Mouse (Mus musculus) MEL (cell line): ENCODE results near the gene Dennd4c. TPM values are rescaled to one million over a fixed set of nuclear protein-coding genes. Genes with fewer than 3 reads are reported as not detected.
A peak's percentile ranks its signal among the peaks of the same experiment; 100 is the strongest.

ENCODE experiments used
- DNase-seq: peaks from one replicate; pipeline ENCODE4 v3.0.0; 2011; ENCODE audit warnings: low read depth, low spot score
- H3K27ac ChIP-seq: 2 replicates; pipeline ENCODE4 v1.5.1; 2012; ENCODE audit warnings: low read depth, mild to moderate bottlenecking, control low read depth, low read length, moderate library complexity; ENCODE audit not compliant: control insufficient read depth
- H3K27me3 ChIP-seq, 2 experiments: fragments of 150-350 bp in 1 of 2; sonication (generic) in 1 of 2; 2 replicates each; pipeline ENCODE4 v1.6.1; 2012; ENCODE audit warnings: low read length in 2 of 2, mild to moderate bottlenecking in 2 of 2, improper control_type of control experiment in 1 of 2, moderate library complexity in 1 of 2; ENCODE audit not compliant: insufficient read depth in 2 of 2, control insufficient read depth in 1 of 2
- H3K36me3 ChIP-seq, 2 experiments: 2 replicates each; pipeline ENCODE4 v1.6.1; 2012 to 2014; ENCODE audit warnings: low read length in 2 of 2, improper control_type of control experiment in 1 of 2, inconsistent platforms in 1 of 2, mild to moderate bottlenecking in 1 of 2; ENCODE audit not compliant: insufficient read depth in 2 of 2, control insufficient read depth in 1 of 2
- H3K4me1 ChIP-seq, 2 experiments: fragments of 150-350 bp in 1 of 2; sonication (generic) in 1 of 2; 2 replicates each; pipeline ENCODE4 v1.6.1; 2012; ENCODE audit warnings: low read length in 2 of 2, improper control_type of control experiment in 1 of 2, mild to moderate bottlenecking in 1 of 2; ENCODE audit not compliant: insufficient read depth in 2 of 2, control insufficient read depth in 1 of 2
- H3K4me3 ChIP-seq, 2 experiments: fragments of 150-350 bp in 1 of 2; sonication (generic) in 1 of 2; 2 replicates each; pipeline ENCODE4 v1.5.1; 2012; ENCODE audit warnings: low read depth in 2 of 2, low read length in 2 of 2, mild to moderate bottlenecking in 2 of 2, moderate library complexity in 2 of 2, control low read depth in 1 of 2, improper control_type of control experiment in 1 of 2; ENCODE audit not compliant: control insufficient read depth in 1 of 2, insufficient read depth in 1 of 2
- H3K79me2 ChIP-seq: 2 replicates; pipeline ENCODE4 v1.6.1; 2012; ENCODE audit warnings: mild to moderate bottlenecking, low read length, moderate library complexity; ENCODE audit not compliant: control insufficient read depth, poor library complexity, insufficient read depth
- H3K9ac ChIP-seq: 2 replicates; pipeline ENCODE4 v1.6.1; 2012; ENCODE audit warnings: low read depth, mild to moderate bottlenecking, control low read depth, low read length, moderate library complexity; ENCODE audit not compliant: control insufficient read depth, poor library complexity, severe bottlenecking
- H3K9me3 ChIP-seq: fragments of 150-350 bp; sonication (generic); replicated peaks from 2 replicates; pipeline ENCODE4 v1.6.1; 2012; ENCODE audit warnings: mild to moderate bottlenecking, low read length, improper control_type of control experiment, moderate library complexity; ENCODE audit not compliant: insufficient read depth
- BHLHE40 ChIP-seq: IDR thresholded peaks from 2 replicates; pipeline ENCODE4 v1.6.1; 2012; ENCODE audit warnings: low read depth, mild to moderate bottlenecking, inconsistent platforms, low read length, improper control_type of control experiment, borderline replicate concordance
- CTCF ChIP-seq, 3 experiments: IDR thresholded peaks in 2 of 3; conservative IDR thresholded peaks in 1 of 3; 2 replicates each; pipeline ENCODE4 v1.5.1; 2011 to 2012; ENCODE audit warnings: low read length in 3 of 3, low read depth in 2 of 3, mild to moderate bottlenecking in 2 of 3, improper control_type of control experiment in 1 of 3, inconsistent platforms in 1 of 3, mixed read lengths in 1 of 3, moderate library complexity in 1 of 3; ENCODE audit not compliant: control insufficient read depth in 1 of 3, insufficient read depth in 1 of 3, poor library complexity in 1 of 3, severe bottlenecking in 1 of 3
- E2F4 ChIP-seq: IDR thresholded peaks from 2 replicates; pipeline ENCODE4 v1.6.1; 2011; ENCODE audit warnings: low read depth, low read length, improper control_type of control experiment, borderline replicate concordance
- GABPA ChIP-seq: IDR thresholded peaks from 2 replicates; pipeline ENCODE4 v1.6.1; 2012; ENCODE audit warnings: low read depth, mild to moderate bottlenecking, inconsistent platforms, low read length, improper control_type of control experiment, moderate library complexity
- HCFC1 ChIP-seq: IDR thresholded peaks from 2 replicates; pipeline ENCODE4 v1.6.1; 2012; ENCODE audit warnings: low read depth, mild to moderate bottlenecking, inconsistent platforms, low read length, improper control_type of control experiment, moderate library complexity
- JUND ChIP-seq: IDR thresholded peaks from 2 replicates; pipeline ENCODE4 v1.6.1; 2011; ENCODE audit warnings: low read depth, mild to moderate bottlenecking, improper control_type of control experiment, low read length
- MAFK ChIP-seq: IDR thresholded peaks from 2 replicates; pipeline ENCODE4 v1.6.1; 2011; ENCODE audit warnings: low read depth, mild to moderate bottlenecking, low read length, improper control_type of control experiment, borderline replicate concordance
- MAX ChIP-seq: IDR thresholded peaks from 2 replicates; pipeline ENCODE4 v1.6.1; 2011; ENCODE audit warnings: low read length, improper control_type of control experiment
- MAZ ChIP-seq: IDR thresholded peaks from 2 replicates; pipeline ENCODE4 v1.6.1; 2012; ENCODE audit warnings: low read depth, mild to moderate bottlenecking, inconsistent platforms, low read length, improper control_type of control experiment
- MEF2A ChIP-seq: IDR thresholded peaks from 2 replicates; pipeline ENCODE4 v1.6.1; 2014; ENCODE audit warnings: low read depth, mild to moderate bottlenecking, inconsistent platforms, low read length, improper control_type of control experiment; ENCODE audit not compliant: poor library complexity, insufficient replicate concordance, severe bottlenecking; ENCODE audit errors: extremely low read depth
- NRF1 ChIP-seq: IDR thresholded peaks from 2 replicates; pipeline ENCODE4 v1.6.1; 2014; ENCODE audit warnings: low read depth, mild to moderate bottlenecking, inconsistent platforms, low read length, improper control_type of control experiment, moderate library complexity; ENCODE audit not compliant: poor library complexity, insufficient read depth, severe bottlenecking
- RAD21 ChIP-seq: IDR thresholded peaks from 2 replicates; pipeline ENCODE4 v1.6.1; 2011; ENCODE audit warnings: mild to moderate bottlenecking, low read depth, low read length, improper control_type of control experiment
- SIN3A ChIP-seq: IDR thresholded peaks from 2 replicates; pipeline ENCODE4 v1.6.1; 2012; ENCODE audit warnings: low read length, improper control_type of control experiment, inconsistent platforms
- SMC3 ChIP-seq: IDR thresholded peaks from 2 replicates; pipeline ENCODE4 v1.6.1; 2011; ENCODE audit warnings: low read depth, low read length, improper control_type of control experiment
- TAL1 ChIP-seq: IDR thresholded peaks from 2 replicates; pipeline ENCODE4 v1.6.1; 2012; ENCODE audit warnings: mild to moderate bottlenecking, inconsistent platforms, low read length, moderate library complexity, mixed read lengths
- TCF12 ChIP-seq: IDR thresholded peaks from 2 replicates; pipeline ENCODE4 v1.6.1; 2014; ENCODE audit warnings: low read depth, mild to moderate bottlenecking, inconsistent platforms, low read length, improper control_type of control experiment, moderate library complexity
- ZC3H11A ChIP-seq: IDR thresholded peaks from 2 replicates; pipeline ENCODE4 v1.6.1; 2012; ENCODE audit warnings: low read depth, mild to moderate bottlenecking, inconsistent platforms, low read length, improper control_type of control experiment
- ZKSCAN1 ChIP-seq: IDR thresholded peaks from 2 replicates; pipeline ENCODE4 v1.6.1; 2012; ENCODE audit warnings: low read depth, mild to moderate bottlenecking, inconsistent platforms, low read length, improper control_type of control experiment, moderate library complexity
- ZMIZ1 ChIP-seq: IDR thresholded peaks from 2 replicates; pipeline ENCODE4 v1.6.1; 2012; ENCODE audit warnings: low read depth, mild to moderate bottlenecking, inconsistent platforms, low read length, improper control_type of control experiment, moderate library complexity
- polyA plus RNA-seq, 2 experiments: library from polyadenylated mRNA; stranded (reverse) in 1 of 2; unstranded in 1 of 2; fragments of >175 nt in 1 of 2; fragments of >200 nt in 1 of 2; gene quantifications; 2 replicates each; pipeline versions ENCODE4 v1.2.1 to v1.2.4; 2012; ENCODE audit warnings: low replicate concordance in 2 of 2, low read depth in 1 of 2; ENCODE audit not compliant: insufficient read length in 2 of 2, insufficient read depth in 1 of 2, missing spikeins in 1 of 2
- total RNA-seq: library from RNA; depleted of rRNA; stranded (reverse); fragments of 300-350 nt; gene quantifications from 2 replicates; pipeline ENCODE4 v1.2.3, GENCODE M21; 2012

The Dennd4c gene
- total and polyA plus RNA-seq, 3 experiments: 11.3 to 24.6 (median 15.5) TPM

DNA sequence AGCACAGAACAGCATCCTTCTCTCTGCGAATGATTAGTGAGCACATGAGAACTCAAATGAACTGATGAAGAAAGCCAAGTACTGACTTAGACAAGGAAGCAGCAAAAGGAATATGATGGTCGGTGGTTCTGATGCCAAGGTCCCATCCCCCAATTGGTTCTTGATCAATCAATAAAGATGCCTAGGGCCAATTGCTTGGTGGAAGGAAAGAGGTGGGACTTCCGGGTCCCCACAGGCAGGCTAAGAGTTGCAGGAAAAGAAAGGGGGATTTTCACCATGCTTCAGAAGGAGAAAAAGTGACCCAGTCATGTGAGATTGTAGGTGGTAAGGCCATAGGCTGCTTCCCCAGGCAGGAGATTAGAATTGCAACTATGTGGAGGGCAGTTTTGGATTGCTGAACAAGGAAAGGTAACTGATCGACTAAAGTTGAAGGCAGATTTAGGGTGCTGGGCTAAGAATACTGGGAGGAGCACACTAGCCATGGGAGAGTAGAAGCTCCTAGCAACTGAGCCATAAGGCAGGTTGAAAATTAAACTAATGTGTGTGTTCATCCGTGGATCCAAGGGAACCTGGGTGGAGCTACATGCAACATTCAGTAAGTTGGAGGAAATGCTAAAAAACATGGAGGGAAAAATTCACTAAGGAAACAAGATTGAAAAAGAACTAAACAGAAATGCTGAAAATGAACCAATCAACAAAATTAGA, 49.0 kb upstream of the Dennd4c start:
- Histone ChIP-seq H3K27ac (no peak overlapping the region), H3K79me2 (no peaks in the 10 kb centered on the region), H3K9ac (no peak overlapping the region), H3K4me3 (no peak overlapping the region), H3K4me1 (no peaks in the 10 kb centered on the region), H3K9me3 (no peaks in the 10 kb centered on the region), H3K36me3 (no peaks in the 10 kb centered on the region), H3K27me3 (peaks cover 6 to 9% of the 10 kb centered on the region in 2 experiments; a peak in 3 of 4 replicates)
- TF ChIP-seq ZC3H11A (no peak), GABPA (no peak), ZKSCAN1 (no peak), HCFC1 (no peak), JUND (no peak), MAFK (no peak), BHLHE40 (no peak), MAX (no peak)
- no peak for DNase-seq

DNA sequence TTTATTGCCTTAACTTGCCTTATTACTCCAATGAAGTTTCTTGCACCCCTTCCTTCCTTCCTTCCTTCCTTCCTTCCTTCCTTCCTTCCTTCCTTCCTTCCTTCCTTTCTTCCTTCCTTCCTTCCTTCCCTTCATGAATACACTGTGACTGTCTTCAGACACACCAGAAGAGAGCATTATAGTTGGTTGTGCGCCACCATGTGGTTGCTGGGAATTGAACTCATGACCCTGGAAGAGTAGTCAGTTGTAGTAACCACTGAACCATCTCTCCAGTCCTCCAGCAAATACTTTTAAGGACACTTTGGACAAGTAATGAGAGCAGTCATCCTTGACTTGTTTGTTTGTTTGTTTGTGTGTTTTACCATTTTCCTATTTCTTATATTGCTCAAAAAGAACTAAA, 39.6 kb upstream of the Dennd4c start:
- H3K9ac ChIP-seq: no peak overlapping the region
- no peak for TF ChIP-seq E2F4
- no peak for TF ChIP-seq NRF1
- TF ChIP-seq SMC3: peak; percentile 39
- TF ChIP-seq CTCF (IDR thresholded peaks at IDR 0.05 in 2 of 3, conservative IDR thresholded peaks at IDR 0.05 in 1 of 3; ENCODE audit: control insufficient read depth in 1 of 3, insufficient read depth in 1 of 3, low read depth in 2 of 3, low read length in 3 of 3, poor library complexity in 1 of 3, severe bottlenecking in 1 of 3): peak in 2 of 3 experiments; percentile 11 to 39; a peak in 3 of 6 replicates
- TF ChIP-seq ZMIZ1: no peak
- TF ChIP-seq TAL1: no peak
- TF ChIP-seq RAD21: no peak; the same call in 1 of the 2 replicates
- no peak for TF ChIP-seq MAFK
- TF ChIP-seq HCFC1: no peak
- no peak for TF ChIP-seq MEF2A
- no peak for TF ChIP-seq JUND
- TF ChIP-seq BHLHE40: no peak
- no peak for TF ChIP-seq MAZ
- TF ChIP-seq SIN3A: no peak
- TF ChIP-seq TCF12: no peak
- TF ChIP-seq, all 39 proteins: peak for 2
- Histone ChIP-seq H3K27me3 (0 out of 4 replicates have a peak, but pooled peaks cover 0 to 1% of the 10 kb centered on the region in 2 experiments), H3K4me3 (no peak overlapping the region), H3K36me3 (peaks cover 0 to 9% of the 10 kb centered on the region in 2 experiments; a peak in 2 of 4 replicates), H3K79me2 (no peaks in the 10 kb centered on the region), H3K9me3 (no peaks in the 10 kb centered on the region), H3K4me1 (peaks cover 2 to 8% of the 10 kb centered on the region in 2 experiments; a peak in 2 of 4 replicates), H3K27ac (no peak overlapping the region)
- DNase-seq: peak; percentile 32
